Mouse (Mus musculus) intestine, postnatal 0 days (tissue): ENCODE measurements around the gene Epn1. TPM values are rescaled to one million over a fixed set of nuclear protein-coding genes. Genes with fewer than 3 reads are reported as not detected.

ENCODE experiments used
- ATAC-seq: fragments of 200-750 bp; cut with Nextera tagmentation; 2 replicates; pipeline ENCODE4 v1.8.0; 2017; ENCODE audit warnings: mild to moderate bottlenecking, moderate TSS enrichment, moderate library complexity
- H3K27ac ChIP-seq: fragments of 300-500 bp; sonication (generic); 2 replicates; pipeline ENCODE4 v1.5.1; 2014; ENCODE audit warnings: mild to moderate bottlenecking, low read depth, low read length, moderate library complexity
- H3K27me3 ChIP-seq: fragments of 300-500 bp; sonication (generic); replicated peaks from 2 replicates; pipeline ENCODE4 v1.6.1; 2014; ENCODE audit warnings: low read length, mixed read lengths; ENCODE audit not compliant: control insufficient read depth, insufficient read depth
- H3K36me3 ChIP-seq: fragments of 300-500 bp; sonication (generic); 2 replicates; pipeline ENCODE4 v1.6.1; 2014; ENCODE audit warnings: mild to moderate bottlenecking, moderate library complexity; ENCODE audit not compliant: control insufficient read depth, insufficient read depth
- H3K4me1 ChIP-seq: fragments of 300-500 bp; sonication (generic); replicated peaks from 2 replicates; pipeline ENCODE4 v1.6.1; 2014; ENCODE audit warnings: antibody characterized with exemption, low read length, mixed read lengths; ENCODE audit not compliant: control insufficient read depth, insufficient read depth
- H3K4me2 ChIP-seq: fragments of 300-500 bp; sonication (generic); replicated peaks from 2 replicates; pipeline ENCODE4 v1.6.1; 2014; ENCODE audit warnings: low read depth, mild to moderate bottlenecking, moderate library complexity
- H3K4me3 ChIP-seq: fragments of 300-500 bp; sonication (generic); 2 replicates; pipeline ENCODE4 v1.5.1; 2014; ENCODE audit warnings: low read depth, low read length
- H3K9ac ChIP-seq: fragments of 300-500 bp; sonication (generic); 2 replicates; pipeline ENCODE4 v1.6.1; 2014; ENCODE audit warnings: mild to moderate bottlenecking, low read depth, low read length
- H3K9me3 ChIP-seq: fragments of 300-500 bp; sonication (generic); 2 replicates; pipeline ENCODE4 v1.6.1; 2016; ENCODE audit warnings: mixed run types; ENCODE audit not compliant: control insufficient read depth
- CTCF ChIP-seq: sonication (generic); IDR thresholded peaks from 2 replicates; pipeline ENCODE4 v1.5.1; 2016; ENCODE audit warnings: low read depth, mild to moderate bottlenecking, control low read depth, antibody characterized with exemption, moderate library complexity
- WGBS: fragments of 180-500 bp; shearing (Covaris S2); extraction: QIAGEN DNeasy Blood & Tissue Kit; methylation state at CpG from one replicate; pipeline ENCODE4 v1.1.7; 2014; 5-methylcytosine and 5-hydroxymethylcytosine counted together
- polyA plus RNA-seq: library from polyadenylated mRNA; unstranded; fragments of >200 nt; fragmentation: Nextera tagmentation; extraction: Ambion mirVana; gene quantifications from 2 replicates; pipeline ENCODE4 v1.2.1, GENCODE M21; 2015

The Epn1 gene
- polyA plus RNA-seq: 98.0 and 106 TPM in 2 replicates

DNA sequence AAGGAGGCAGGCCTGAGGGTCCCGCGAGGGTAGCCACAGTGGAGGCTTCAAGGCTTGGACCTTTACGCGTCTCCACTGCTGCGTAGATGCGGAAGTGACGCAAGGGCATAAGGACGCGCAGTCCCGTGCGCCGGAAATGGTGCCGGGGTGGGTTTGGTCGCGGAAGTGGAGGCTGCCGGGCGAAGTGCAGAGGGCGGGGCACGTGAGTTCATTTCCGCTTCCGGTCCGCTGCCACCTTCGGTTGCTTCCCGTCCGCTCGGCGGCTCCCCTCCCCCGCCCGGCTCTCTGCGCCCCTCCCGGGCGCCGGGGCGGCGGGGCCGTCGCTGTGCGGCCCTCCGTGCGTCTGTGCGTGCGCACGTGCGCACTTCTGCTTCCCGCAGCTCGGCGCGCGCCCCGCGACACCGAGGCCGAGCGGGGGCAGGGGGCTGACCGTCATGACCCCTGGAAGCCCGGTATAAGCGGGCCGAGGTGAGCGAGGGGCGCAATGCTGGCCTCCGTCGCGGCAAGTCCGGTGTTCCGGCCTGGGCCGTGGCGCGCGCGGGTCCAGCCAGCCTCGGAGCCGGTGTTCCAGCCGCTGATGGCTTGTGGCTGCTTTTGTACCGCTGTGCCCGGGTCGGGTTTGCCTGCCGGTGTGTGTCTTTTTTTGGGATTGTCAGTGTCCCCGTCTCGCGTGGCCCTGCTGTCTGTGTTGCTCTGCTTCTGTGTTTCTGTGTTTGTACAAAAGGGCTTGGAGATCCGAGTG is at the start of gene Epn1:
Epn1 (plus strand) TSS at position 226 of the 742 bp plus-strand sequence.
- H3K9me3 ChIP-seq: no peaks in the 10 kb centered on the region
- H3K4me1 ChIP-seq: no peaks in the 10 kb centered on the region
- TF ChIP-seq CTCF: no peak
- H3K9ac ChIP-seq: peak within 1 kb of the TSS; percentile 98
- WGBS: under 1% methylated on average over 68 of the region's 81 CpGs
- peaks cover 33% of the 10 kb centered on the region for H3K36me3 ChIP-seq
- peak within 1 kb of the TSS; percentile 75 for H3K4me2 ChIP-seq
- peak; percentile 86 for ATAC-seq
- peak within 1 kb of the TSS; percentile 99 for H3K27ac ChIP-seq
- H3K4me3 ChIP-seq: peak within 1 kb of the TSS; percentile 95
- H3K27me3 ChIP-seq: no peaks in the 10 kb centered on the region

DNA sequence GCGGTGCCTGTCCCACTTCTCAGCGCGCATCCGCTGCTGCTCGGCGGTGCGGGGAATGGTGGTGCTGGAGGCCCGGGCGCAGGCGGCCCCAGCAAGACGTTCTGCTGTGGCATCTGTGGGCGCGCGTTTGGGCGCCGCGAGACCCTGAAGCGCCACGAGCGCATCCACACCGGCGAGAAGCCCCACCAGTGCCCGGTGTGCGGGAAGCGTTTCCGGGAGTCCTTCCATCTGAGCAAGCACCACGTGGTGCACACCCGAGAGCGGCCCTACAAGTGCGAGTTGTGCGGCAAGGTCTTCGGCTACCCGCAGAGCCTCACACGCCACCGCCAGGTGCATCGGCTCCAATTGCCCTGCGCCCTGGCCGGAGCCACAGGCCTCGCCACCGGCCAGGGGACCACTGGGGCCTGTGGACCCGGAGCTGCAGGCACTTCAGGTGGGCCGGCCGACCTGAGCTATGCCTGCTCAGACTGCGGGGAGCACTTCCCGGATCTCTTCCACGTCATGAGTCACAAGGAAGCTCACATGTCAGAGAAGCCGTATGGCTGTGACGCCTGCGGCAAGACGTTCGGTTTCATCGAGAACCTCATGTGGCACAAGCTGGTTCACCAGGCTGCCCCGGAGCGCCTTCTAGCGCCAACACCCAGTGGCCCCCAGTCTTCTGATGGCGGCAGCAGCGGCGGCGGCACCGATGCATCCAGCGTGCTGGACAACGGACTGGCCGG is 49.3 kb upstream of the Epn1 start:
- H3K27ac ChIP-seq: peak overlapping the region; percentile 46
- no peak overlapping the region for H3K4me2 ChIP-seq
- no peak for ATAC-seq
- peaks cover 59% of the 10 kb centered on the region for H3K36me3 ChIP-seq
- H3K9ac ChIP-seq: no peak overlapping the region
- H3K4me3 ChIP-seq: no peak overlapping the region
- WGBS: 88% methylated on average over 63 of the region's 63 CpGs
- TF ChIP-seq CTCF: no peak
- peaks cover 16% of the 10 kb centered on the region for H3K9me3 ChIP-seq
- H3K27me3 ChIP-seq: no peaks in the 10 kb centered on the region
- no peaks in the 10 kb centered on the region for H3K4me1 ChIP-seq

- Histone ChIP-seq H3K27me3 (no peaks in the 10 kb centered on the region), H3K4me3 (no peak overlapping the region), H3K4me1 (no peaks in the 10 kb centered on the region), H3K9me3 (peaks cover 16% of the 10 kb centered on the region), H3K27ac (peak overlapping the region; percentile 46), H3K9ac (no peak overlapping the region), H3K4me2 (no peak overlapping the region), H3K36me3 (peaks cover 67% of the 10 kb centered on the region)
- ATAC-seq: no peak
- 86% methylated on average over 46 of the region's 46 CpGs for WGBS
- TF ChIP-seq CTCF: no peak
Measured at GRCm38 (mm10) chr7:5031496-5031895, 48.5 kb upstream of the Epn1 start.

DNA sequence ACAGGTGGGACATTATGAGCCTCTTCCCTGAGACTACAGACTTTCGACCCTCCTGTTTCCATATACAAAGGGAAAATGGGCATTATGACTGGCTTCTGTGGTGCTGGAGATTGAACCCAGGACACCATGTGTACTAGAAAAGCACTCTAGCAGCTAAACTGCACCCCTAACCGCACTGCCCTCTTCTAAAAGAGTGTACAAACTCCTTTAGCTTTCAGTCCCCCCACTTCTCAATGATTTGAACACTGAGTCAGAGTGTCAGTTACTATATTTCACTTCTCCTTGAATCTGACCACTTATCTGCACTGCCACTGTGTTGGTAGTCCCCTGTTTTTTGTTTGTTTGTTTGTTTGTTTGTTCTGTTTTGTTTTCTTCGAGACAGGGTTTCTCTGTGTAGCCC is 46.2 kb upstream of the Epn1 start, which contains the start of gene 4632433K11Rik:
4632433K11Rik (plus strand) TSS at position 301 of the 400 bp plus-strand sequence.
- 0 out of 2 replicates have a peak, but pooled peaks cover 3% of the 10 kb centered on the region for H3K4me1 ChIP-seq
- TF ChIP-seq CTCF: no peak
- no peaks in the 10 kb centered on the region for H3K27me3 ChIP-seq
- no peak within 1 kb of the TSS for H3K27ac ChIP-seq
- no peak within 1 kb of the TSS for H3K4me2 ChIP-seq
- no peak within 1 kb of the TSS for H3K9ac ChIP-seq
- H3K9me3 ChIP-seq: peaks cover 16% of the 10 kb centered on the region
- WGBS: 90% methylated on average over 3 of the region's 3 CpGs
- H3K36me3 ChIP-seq: peaks cover 60% of the 10 kb centered on the region
- H3K4me3 ChIP-seq: no peak within 1 kb of the TSS
- no peak for ATAC-seq

DNA sequence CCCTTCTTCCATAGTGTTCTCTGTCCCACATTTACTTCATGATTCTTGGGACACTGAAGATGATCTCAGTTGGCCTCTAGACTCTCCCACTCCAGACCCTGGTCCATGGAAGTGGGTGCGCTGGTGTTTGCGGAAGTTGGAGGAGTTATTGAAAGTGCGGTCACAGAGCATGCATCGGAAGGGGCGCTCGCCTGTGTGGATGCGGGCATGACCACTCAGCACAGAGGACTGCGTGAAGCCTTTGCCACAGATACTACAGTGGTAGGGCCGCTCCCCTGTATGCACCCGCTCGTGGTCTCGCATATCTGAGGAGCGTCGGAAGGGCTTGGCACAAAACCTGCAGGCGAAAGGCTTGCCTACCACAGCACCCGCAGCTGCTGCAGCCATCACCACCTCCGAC is 44.4 kb upstream of the Epn1 start:
- Histone ChIP-seq H3K4me1 (0 out of 2 replicates have a peak, but pooled peaks cover 3% of the 10 kb centered on the region), H3K4me2 (no peak overlapping the region), H3K27me3 (no peaks in the 10 kb centered on the region), H3K9ac (no peak overlapping the region), H3K9me3 (peaks cover 8% of the 10 kb centered on the region), H3K27ac (no peak overlapping the region), H3K36me3 (peaks cover 42% of the 10 kb centered on the region), H3K4me3 (no peak overlapping the region)
- 98% methylated on average over 17 of the region's 17 CpGs for WGBS
- no peak for TF ChIP-seq CTCF
- ATAC-seq: no peak

DNA sequence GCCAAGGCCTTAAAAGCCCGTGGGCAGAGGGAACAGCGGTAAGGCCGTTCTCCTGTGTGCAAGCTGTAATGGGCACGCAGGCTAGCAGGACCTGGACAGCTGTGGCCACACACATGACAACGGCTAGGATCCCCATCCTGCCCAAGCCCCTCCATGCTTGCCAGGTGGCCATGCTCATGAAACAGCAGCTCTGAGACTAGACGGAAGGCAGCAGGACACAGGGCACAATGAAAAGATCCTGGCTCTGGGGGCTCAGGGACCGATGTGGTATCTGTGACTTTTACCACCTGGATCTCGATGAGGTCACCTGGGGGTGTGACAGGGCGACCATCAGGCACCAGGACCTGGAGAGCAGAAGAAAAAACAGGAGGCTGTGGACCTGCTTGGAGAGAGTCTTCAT is 43.9 kb upstream of the Epn1 start:
- TF ChIP-seq CTCF: no peak
- no peak for ATAC-seq
- Histone ChIP-seq H3K4me3 (no peak overlapping the region), H3K4me1 (0 out of 2 replicates have a peak, but pooled peaks cover 3% of the 10 kb centered on the region), H3K9ac (no peak overlapping the region), H3K36me3 (peaks cover 37% of the 10 kb centered on the region), H3K9me3 (peaks cover 3% of the 10 kb centered on the region; the same call in 1 of the 2 replicates), H3K4me2 (no peak overlapping the region), H3K27ac (no peak overlapping the region), H3K27me3 (no peaks in the 10 kb centered on the region)
- 95% methylated on average over 9 of the region's 9 CpGs for WGBS
